Mouse (Mus musculus): ENCODE data around the gene Agbl4.

DNA sequence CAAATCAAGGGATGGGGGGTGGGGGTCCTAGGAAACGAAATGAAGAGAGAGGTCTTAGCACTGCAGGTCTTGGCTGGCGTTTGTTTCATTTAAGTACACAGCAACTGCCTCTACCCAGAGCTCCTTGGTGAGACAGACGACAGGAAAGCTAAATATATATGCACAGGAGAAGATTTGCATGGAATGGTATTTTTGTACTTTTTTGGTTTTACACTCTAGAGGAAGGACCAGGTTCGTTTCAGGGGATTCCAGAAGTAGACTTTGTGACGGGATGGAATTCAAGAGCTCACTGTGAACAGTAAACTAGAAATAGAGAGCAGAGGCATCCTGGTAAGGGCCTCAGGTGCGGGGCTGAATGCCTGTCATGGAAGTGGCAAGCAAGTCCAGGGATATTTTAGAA, 1024.3 kb downstream of the Agbl4 start:
- TF ChIP-seq POLR2A (IDR thresholded peaks at IDR 0.05; ENCODE audit: borderline replicate concordance, extremely low read depth, low read depth, low read length) (no peak), CTCF (IDR thresholded peaks at IDR 0.05; ENCODE audit: insufficient read depth, low read length) (no peak)
